Mouse (Mus musculus) kidney, adult 9 months (tissue): ENCODE measurements at regions not wholly inside any gene's neighbourhood (a gene's known extent, or its start where the extent isn't known, plus 50 kb on each side); places are given as distances from the start of the nearest gene placed in this dataset.

Experiments used
- DNase-seq: peaks from one replicate; pipeline ENCODE4 v3.0.0; 2022

GRCm38 (mm10) chr8:56476158-56476557 lies 74.7 kb downstream of the Cep44 start:
- DNase-seq: no peak

GRCm38 (mm10) chr8:56475138-56475537 lies 75.7 kb downstream of the Cep44 start:
- no peak for DNase-seq

- DNase-seq: no peak
These were observed 76.5 kb downstream of the Cep44 start for GRCm38 (mm10) chr8:56474335-56474734.

GRCm38 (mm10) chr8:56465091-56465490 lies 85.8 kb downstream of the Cep44 start:
- no peak for DNase-seq

GRCm38 (mm10) chr8:56450982-56451381 lies 99.9 kb downstream of the Cep44 start:
- no peak for DNase-seq

- no peak for DNase-seq
These were observed 107.2 kb downstream of the Cep44 start for GRCm38 (mm10) chr8:56443676-56444075.

GRCm38 (mm10) chr8:56439417-56439816 lies 111.4 kb downstream of the Cep44 start:
- DNase-seq: no peak

GRCm38 (mm10) chr8:56434826-56435225 lies 116.0 kb downstream of the Cep44 start:
- peak; percentile 48 for DNase-seq

GRCm38 (mm10) chr8:56412026-56412425 lies 117.6 kb downstream of the Hpgd start:
- no peak for DNase-seq

GRCm38 (mm10) chr8:56410412-56410811 lies 116.0 kb downstream of the Hpgd start:
- DNase-seq: no peak

- DNase-seq: peak; percentile 7
These were observed 112.9 kb downstream of the Hpgd start for GRCm38 (mm10) chr8:56407267-56407666.

- no peak for DNase-seq
These were observed 111.9 kb downstream of the Hpgd start for GRCm38 (mm10) chr8:56406317-56406716.

- no peak for DNase-seq
These were observed 103.2 kb downstream of the Hpgd start for GRCm38 (mm10) chr8:56397611-56398010.

GRCm38 (mm10) chr8:56396352-56396751 lies 102.0 kb downstream of the Hpgd start:
- no peak for DNase-seq

- no peak for DNase-seq
These were observed 98.2 kb downstream of the Hpgd start for GRCm38 (mm10) chr8:56392626-56393025.

GRCm38 (mm10) chr8:56392158-56392557 lies 97.8 kb downstream of the Hpgd start:
- no peak for DNase-seq
